Comparison of ENCODE assay signal across 9 mouse cellular contexts in genomic region chr4:133043798-133044646, GRCm38 (mm10). TPM values are rescaled to one million over a fixed set of nuclear protein-coding genes. Genes with fewer than 3 reads are reported as not detected.
DNase-seq lines count a peak whose midpoint lies in the region; ATAC-seq and TF ChIP-seq lines count a peak whose summit lies in the region.
"Had no signal": no experiment of that assay in that cellular context is flagged by ENCODE, and none has a peak within 500 bp of the region (broad histone marks: within the 10 kb centered on the region; RNA-seq: fewer than 3 reads in every experiment).

No protein-coding gene starts in this region.

- TF ChIP-seq CTCF in lung, embryonic 14.5 days (IDR thresholded peaks at IDR 0.05; ENCODE audit: low read depth) = no peak
- no peak for TF ChIP-seq CTCF in lung, adult 2 months (IDR thresholded peaks at IDR 0.05; ENCODE audit: insufficient read depth, low read length)

- H3K36me3 ChIP-seq in lung, embryonic 14.5 days (ENCODE audit: insufficient read depth) = peaks cover 4% of the 10 kb centered on the region; the same call in 1 of the 2 replicates
- H3K36me3 ChIP-seq in forebrain, embryonic 16.5 days (ENCODE audit: control insufficient read depth, insufficient read depth) = no peaks in the 10 kb centered on the region
- H3K36me3 ChIP-seq in hindbrain, embryonic 11.5 days (ENCODE audit: control insufficient read depth, insufficient read depth, low read length) = no peaks in the 10 kb centered on the region
- H3K36me3 ChIP-seq in liver, embryonic 13.5 days = no peaks in the 10 kb centered on the region

- ATAC-seq in lung, embryonic 14.5 days (ENCODE audit: insufficient read depth) = no peak
- no peak for ATAC-seq in forebrain, embryonic 16.5 days
- ATAC-seq in hindbrain, embryonic 11.5 days (ENCODE audit: low FRiP score) = no peak
- ATAC-seq in liver, embryonic 13.5 days (ENCODE audit: low read depth) = no peak
- ATAC-seq: Patski had no signal

- peak overlapping the region; percentile 86 for H3K27ac ChIP-seq in lung, embryonic 14.5 days (ENCODE audit: low read depth)
- peak overlapping the region; percentile 51 for H3K27ac ChIP-seq in forebrain, embryonic 16.5 days (ENCODE audit: low read length)
- peak overlapping the region; percentile 86 for H3K27ac ChIP-seq in hindbrain, embryonic 11.5 days (ENCODE audit: low read depth, low read length)
- H3K27ac ChIP-seq in liver, embryonic 13.5 days = no peak overlapping the region

- peak overlapping the region; percentile 100; the same call in 1 of the 2 replicates for H3K4me2 ChIP-seq in lung, embryonic 14.5 days
- H3K4me2 ChIP-seq in forebrain, embryonic 16.5 days (ENCODE audit: low read length) = no peak overlapping the region; the same call in 1 of the 2 replicates
- no peak overlapping the region; the same call in 1 of the 2 replicates for H3K4me2 ChIP-seq in hindbrain, embryonic 11.5 days (replicated peaks; ENCODE audit: low read depth, low read length)
- H3K4me2 ChIP-seq in liver, embryonic 13.5 days = 0 out of 2 replicates have a peak overlapping the region, but pooled peaks have one; percentile 43

- WGBS in lung, embryonic 14.5 days = 28% methylated on average over 6 of the region's 6 CpGs
- 51% methylated on average over 6 of the region's 6 CpGs for WGBS in lung, adult 2 months
- 36% methylated on average over 6 of the region's 6 CpGs for WGBS in forebrain, embryonic 16.5 days
- 31% methylated on average over 6 of the region's 6 CpGs for WGBS in hindbrain, embryonic 11.5 days
- WGBS in liver, embryonic 13.5 days (ENCODE audit: insufficient replicate concordance) = 60% methylated on average over 6 of the region's 6 CpGs

- H3K4me3 ChIP-seq in lung, embryonic 14.5 days (ENCODE audit: low read depth, low read length) = no peak overlapping the region
- no peak overlapping the region for H3K4me3 ChIP-seq in lung, adult 2 months (replicated peaks; ENCODE audit: extremely low read depth, low read depth, low read length)
- no peak overlapping the region for H3K4me3 ChIP-seq in forebrain, embryonic 16.5 days (replicated peaks; ENCODE audit: low read length)
- H3K4me3 ChIP-seq in hindbrain, embryonic 11.5 days (ENCODE audit: low read depth, low read length) = no peak overlapping the region
- H3K4me3 ChIP-seq in liver, embryonic 13.5 days (replicated peaks) = no peak overlapping the region

- TF ChIP-seq POLR2A in lung, adult 2 months (IDR thresholded peaks at IDR 0.05; ENCODE audit: borderline replicate concordance, extremely low read depth, low read depth, low read length) = no peak

- H3K27me3 ChIP-seq in lung, embryonic 14.5 days (ENCODE audit: insufficient read depth, low read length) = no peaks in the 10 kb centered on the region
- H3K27me3 ChIP-seq in forebrain, embryonic 16.5 days (replicated peaks; ENCODE audit: control insufficient read depth, insufficient read depth, low read length) = no peaks in the 10 kb centered on the region
- H3K27me3 ChIP-seq in hindbrain, embryonic 11.5 days (ENCODE audit: control insufficient read depth, insufficient read depth, low read length) = peaks cover 12% of the 10 kb centered on the region
- H3K27me3 ChIP-seq in liver, embryonic 13.5 days = peaks cover 40% of the 10 kb centered on the region
- H3K27me3 ChIP-seq: Patski had no signal

- peaks cover 83% of the 10 kb centered on the region for H3K4me1 ChIP-seq in lung, embryonic 14.5 days (ENCODE audit: insufficient read depth)
- H3K4me1 ChIP-seq in lung, adult 2 months (ENCODE audit: control insufficient read depth, insufficient read depth, low read length) = peaks cover 20% of the 10 kb centered on the region
- H3K4me1 ChIP-seq in forebrain, embryonic 16.5 days (replicated peaks; ENCODE audit: control insufficient read depth, insufficient read depth, low read length) = peaks cover 91% of the 10 kb centered on the region
- peaks cover 77% of the 10 kb centered on the region for H3K4me1 ChIP-seq in hindbrain, embryonic 11.5 days (replicated peaks; ENCODE audit: control insufficient read depth, insufficient read depth, low read length)
- peaks cover 94% of the 10 kb centered on the region for H3K4me1 ChIP-seq in liver, embryonic 13.5 days (replicated peaks)

- no peaks in the 10 kb centered on the region for H3K9me3 ChIP-seq in lung, embryonic 14.5 days (ENCODE audit: low read depth, low read length)
- H3K9me3 ChIP-seq in forebrain, embryonic 16.5 days (ENCODE audit: control insufficient read depth, low read length) = no peaks in the 10 kb centered on the region
- no peaks in the 10 kb centered on the region for H3K9me3 ChIP-seq in hindbrain, embryonic 11.5 days (ENCODE audit: control insufficient read depth, low read length)
- no peaks in the 10 kb centered on the region for H3K9me3 ChIP-seq in liver, embryonic 13.5 days (replicated peaks)

- H3K9ac ChIP-seq in lung, embryonic 14.5 days = peak overlapping the region; percentile 24; the same call in 1 of the 2 replicates
- peak overlapping the region; percentile 39; the same call in 1 of the 2 replicates for H3K9ac ChIP-seq in forebrain, embryonic 16.5 days (replicated peaks; ENCODE audit: low read depth, low read length)
- no peak overlapping the region; the same call in 1 of the 2 replicates for H3K9ac ChIP-seq in hindbrain, embryonic 11.5 days (ENCODE audit: low read depth, low read length)
- no peak overlapping the region for H3K9ac ChIP-seq in liver, embryonic 13.5 days

- peak; percentile 57 for DNase-seq in lung, embryonic 14.5 days
- DNase-seq in lung, adult 2 months = no peak
- no peak for DNase-seq in hindbrain, embryonic 11.5 days (ENCODE audit: low spot score)
- DNase-seq in liver, embryonic 13.5 days = no peak
- peak; percentile 57 for DNase-seq in testis, postnatal 14 days (ENCODE audit: low spot score)
- no peak for DNase-seq in right cerebral cortex, postnatal 14 days
- no peak for DNase-seq in B cell, adult 2 months

RNA-seq across cellular contexts. Expression of gene Ahdc1, which starts 33.0 kb away (rescaled TPM):
- polyA plus RNA-seq in lung, embryonic 14.5 days (2014; fragmentation: Nextera tagmentation; extraction: Ambion mirVana) = 10.2 and 10.5 TPM in 2 replicates
- polyA plus RNA-seq in lung, adult 2 months (2012; rRNA removed) = 25.8 and 28.7 TPM in 2 replicates
- 13.0 and 13.7 TPM in 2 replicates for polyA plus RNA-seq in forebrain, embryonic 16.5 days (2015; fragmentation: Nextera tagmentation; extraction: Ambion mirVana)
- polyA plus RNA-seq in hindbrain, embryonic 11.5 days (2014; fragmentation: Nextera tagmentation; extraction: Ambion mirVana) = 6.8 and 9.0 TPM in 2 replicates
- 1.3 and 1.4 TPM in 2 replicates for polyA plus RNA-seq in liver, embryonic 13.5 days (2015; fragmentation: Nextera tagmentation; extraction: Ambion mirVana)

Comparison
In these comparisons a context has a peak if more than half of its experiments do, and no peak if none do; other contexts are left out.
1. DNase-seq: peak in lung, embryonic 14.5 days (single experiment) and testis, postnatal 14 days (single experiment); none in lung, adult 2 months (single experiment), hindbrain, embryonic 11.5 days (single experiment), liver, embryonic 13.5 days (single experiment), right cerebral cortex, postnatal 14 days (single experiment) and B cell, adult 2 months (0 of 2).
2. H3K4me2 ChIP-seq: peak in lung, embryonic 14.5 days (single experiment) and liver, embryonic 13.5 days (single experiment); none in forebrain, embryonic 16.5 days (single experiment) and hindbrain, embryonic 11.5 days (single experiment).
3. H3K9ac ChIP-seq: peak in lung, embryonic 14.5 days (single experiment) and forebrain, embryonic 16.5 days (single experiment); none in hindbrain, embryonic 11.5 days (single experiment) and liver, embryonic 13.5 days (single experiment).